Mouse (Mus musculus) embryonic facial prominence, embryonic 13.5 days (tissue): ENCODE measurements around the gene Smpdl3b. TPM values are rescaled to one million over a fixed set of nuclear protein-coding genes. Genes with fewer than 3 reads are reported as not detected.

Experiments used
- ATAC-seq: fragments of 200-750 bp; cut with Nextera tagmentation; 2 replicates; pipeline ENCODE4 v1.8.0; 2017; ENCODE audit warnings: low read depth; ENCODE audit not compliant: insufficient number of reproducible peaks, insufficient read depth, low FRiP score, low TSS enrichment
- H3K27ac ChIP-seq: fragments of 300-500 bp; sonication (generic); 2 replicates; pipeline ENCODE4 v1.5.1; 2015; ENCODE audit warnings: moderate library complexity, mild to moderate bottlenecking, inconsistent platforms
- H3K27me3 ChIP-seq: fragments of 300-500 bp; sonication (generic); 2 replicates; pipeline ENCODE4 v1.6.1; 2015; ENCODE audit warnings: mild to moderate bottlenecking, inconsistent platforms
- H3K36me3 ChIP-seq: fragments of 300-500 bp; sonication (generic); 2 replicates; pipeline ENCODE4 v1.6.1; 2015; ENCODE audit warnings: mild to moderate bottlenecking, inconsistent platforms
- H3K4me1 ChIP-seq: fragments of 300-500 bp; sonication (generic); 2 replicates; pipeline ENCODE4 v1.6.1; 2015; ENCODE audit warnings: inconsistent platforms
- H3K4me2 ChIP-seq: fragments of 300-500 bp; sonication (generic); 2 replicates; pipeline ENCODE4 v1.6.1; 2015; ENCODE audit warnings: moderate library complexity, mild to moderate bottlenecking, inconsistent platforms
- H3K4me3 ChIP-seq: fragments of 300-500 bp; sonication (generic); 2 replicates; pipeline ENCODE4 v1.5.1; 2015; ENCODE audit warnings: mild to moderate bottlenecking, inconsistent platforms
- H3K9ac ChIP-seq: fragments of 300-500 bp; sonication (generic); 2 replicates; pipeline ENCODE4 v1.6.1; 2015; ENCODE audit warnings: mild to moderate bottlenecking, inconsistent platforms
- H3K9me3 ChIP-seq: fragments of 300-500 bp; sonication (generic); 2 replicates; pipeline ENCODE4 v1.6.1; 2016; ENCODE audit warnings: inconsistent platforms
- WGBS: fragments of 180-500 bp; shearing (Covaris S2); methylation state at CpG from one replicate; pipeline ENCODE4 v1.1.7; 2015; ENCODE audit warnings: mixed read lengths; 5-methylcytosine and 5-hydroxymethylcytosine counted together
- polyA plus RNA-seq: library from polyadenylated mRNA; unstranded; fragments of >200 nt; fragmentation: Nextera tagmentation; extraction: Ambion mirVana; gene quantifications from 2 replicates; pipeline ENCODE4 v1.2.1, GENCODE M21; 2015

Smpdl3b gene
- polyA plus RNA-seq, 1 experiment from 2014 or later = 4.8 TPM

- Histone ChIP-seq H3K4me2 (peak overlapping the region; percentile 89), H3K4me1 (peaks cover 12% of the 10 kb centered on the region), H3K9me3 (no peaks in the 10 kb centered on the region), H3K4me3 (peak overlapping the region; percentile 65), H3K36me3 (peaks cover 14% of the 10 kb centered on the region), H3K27ac (peak overlapping the region; percentile 22; the same call in 1 of the 2 replicates), H3K27me3 (no peaks in the 10 kb centered on the region), H3K9ac (peak overlapping the region; percentile 76)
- ATAC-seq = no peak
- WGBS = 47% methylated on average over 12 of the region's 12 CpGs
These were observed 25.4 kb downstream of the Smpdl3b start for GRCm38 (mm10) chr4:132731616-132732015.

- 85% methylated on average over 8 of the region's 8 CpGs for WGBS
- Histone ChIP-seq H3K4me2 (no peak overlapping the region), H3K4me1 (peaks cover 12% of the 10 kb centered on the region), H3K9me3 (no peaks in the 10 kb centered on the region), H3K9ac (no peak overlapping the region), H3K27me3 (no peaks in the 10 kb centered on the region), H3K36me3 (peaks cover 34% of the 10 kb centered on the region), H3K4me3 (no peak overlapping the region), H3K27ac (no peak overlapping the region)
- no peak for ATAC-seq
These were observed 28.8 kb downstream of the Smpdl3b start for GRCm38 (mm10) chr4:132728233-132728632.

GRCm38 (mm10) chr4:132718251-132718650, 38.8 kb downstream of the Smpdl3b start:
- Histone ChIP-seq H3K9me3 (no peaks in the 10 kb centered on the region), H3K27ac (no peak overlapping the region), H3K27me3 (no peaks in the 10 kb centered on the region), H3K4me2 (no peak overlapping the region), H3K9ac (no peak overlapping the region), H3K36me3 (peaks cover 72% of the 10 kb centered on the region), H3K4me1 (no peaks in the 10 kb centered on the region), H3K4me3 (no peak overlapping the region)
- ATAC-seq = no peak
- 94% methylated on average over 1 of the region's 1 CpGs for WGBS

GRCm38 (mm10) chr4:132713181-132713580, 43.9 kb downstream of the Smpdl3b start:
- Histone ChIP-seq H3K36me3 (peaks cover 73% of the 10 kb centered on the region), H3K4me3 (no peak overlapping the region), H3K4me2 (no peak overlapping the region), H3K9me3 (no peaks in the 10 kb centered on the region), H3K4me1 (no peaks in the 10 kb centered on the region), H3K27ac (no peak overlapping the region), H3K9ac (no peak overlapping the region), H3K27me3 (no peaks in the 10 kb centered on the region)
- ATAC-seq = no peak
- WGBS = 95% methylated on average over 7 of the region's 7 CpGs

GRCm38 (mm10) chr4:132706885-132707284, 50.2 kb downstream of the Smpdl3b start:
- Histone ChIP-seq H3K4me3 (no peak overlapping the region), H3K4me1 (no peaks in the 10 kb centered on the region), H3K9me3 (no peaks in the 10 kb centered on the region), H3K4me2 (no peak overlapping the region), H3K27me3 (no peaks in the 10 kb centered on the region), H3K27ac (no peak overlapping the region), H3K9ac (no peak overlapping the region), H3K36me3 (peaks cover 87% of the 10 kb centered on the region)
- WGBS = 96% methylated on average over 8 of the region's 8 CpGs
- ATAC-seq = no peak

GRCm38 (mm10) chr4:132702076-132702475, 55.0 kb downstream of the Smpdl3b start:
- Histone ChIP-seq H3K27ac (no peak overlapping the region), H3K36me3 (peaks cover 87% of the 10 kb centered on the region), H3K9me3 (no peaks in the 10 kb centered on the region), H3K9ac (no peak overlapping the region), H3K4me1 (no peaks in the 10 kb centered on the region), H3K27me3 (no peaks in the 10 kb centered on the region), H3K4me3 (no peak overlapping the region), H3K4me2 (no peak overlapping the region)
- WGBS = 98% methylated on average over 5 of the region's 5 CpGs
- ATAC-seq = no peak

GRCm38 (mm10) chr4:132693366-132693765, 63.7 kb downstream of the Smpdl3b start:
- no peak for ATAC-seq
- no peak overlapping the region for H3K4me2 ChIP-seq
- no peaks in the 10 kb centered on the region for H3K4me1 ChIP-seq
- no peak overlapping the region for H3K9ac ChIP-seq
- WGBS = 93% methylated on average over 3 of the region's 3 CpGs
- peaks cover 68% of the 10 kb centered on the region for H3K36me3 ChIP-seq
- no peak overlapping the region for H3K4me3 ChIP-seq
- H3K9me3 ChIP-seq = no peaks in the 10 kb centered on the region
- H3K27ac ChIP-seq = no peak overlapping the region
- no peaks in the 10 kb centered on the region for H3K27me3 ChIP-seq

GRCm38 (mm10) chr4:132689634-132690033, 67.4 kb downstream of the Smpdl3b start:
- no peaks in the 10 kb centered on the region for H3K4me1 ChIP-seq
- WGBS = 80% methylated on average over 2 of the region's 2 CpGs
- no peak for ATAC-seq
- H3K27me3 ChIP-seq = no peaks in the 10 kb centered on the region
- no peak overlapping the region for H3K27ac ChIP-seq
- no peak overlapping the region for H3K4me3 ChIP-seq
- H3K36me3 ChIP-seq = peaks cover 61% of the 10 kb centered on the region
- H3K9ac ChIP-seq = no peak overlapping the region
- no peak overlapping the region for H3K4me2 ChIP-seq
- H3K9me3 ChIP-seq = no peaks in the 10 kb centered on the region

Other genes starting within 250 kb of the Smpdl3b start
- 8.7 and 9.0 TPM in 2 replicates for gene Sesn2, start 246.8 kb downstream of the Smpdl3b start, polyA plus RNA-seq
- 1,173 and 1,316 TPM in 2 replicates for gene Atpif1, start 223.6 kb downstream of the Smpdl3b start, polyA plus RNA-seq
- gene Dnajc8, start 221.7 kb downstream of the Smpdl3b start, polyA plus RNA-seq = 173 and 177 TPM in 2 replicates
- gene Ptafr, start 193.2 kb downstream of the Smpdl3b start, polyA plus RNA-seq = 0.56 and 0.74 TPM in 2 replicates
- 32.6 and 34.2 TPM in 2 replicates for gene Eya3, start 118.3 kb downstream of the Smpdl3b start, polyA plus RNA-seq
- gene Xkr8, start 24.7 kb downstream of the Smpdl3b start, polyA plus RNA-seq = 6.0 and 7.6 TPM in 2 replicates
- gene Rpa2, start 11.1 kb upstream of the Smpdl3b start, polyA plus RNA-seq = 120 and 127 TPM in 2 replicates
- 0.79 and 1.4 TPM in 2 replicates for gene Themis2, start 39.1 kb upstream of the Smpdl3b start, polyA plus RNA-seq
- gene Ppp1r8, start 85.9 kb upstream of the Smpdl3b start, polyA plus RNA-seq = 55.9 and 64.0 TPM in 2 replicates
- gene Stx12, start 127.3 kb upstream of the Smpdl3b start, polyA plus RNA-seq = 60.3 and 65.5 TPM in 2 replicates
- gene Fam76a, start 165.3 kb upstream of the Smpdl3b start, polyA plus RNA-seq = 44.7 and 47.7 TPM in 2 replicates
- 0.10 and 0.28 TPM in 2 replicates for gene Fgr, start 216.8 kb upstream of the Smpdl3b start, polyA plus RNA-seq